Mouse (Mus musculus) spleen, adult 12 weeks (tissue): ENCODE data around the gene Zfp326.

Experiments used
- DNase-seq: peaks from one replicate; pipeline ENCODE4 v3.0.0; 2022; ENCODE audit warnings: low spot score

Gene Zfp326

GRCm38 (mm10) chr5:105941951-105942350 is 65.6 kb downstream of the Zfp326 start:
- no peak for DNase-seq
